Comparison of ENCODE assay signal across 23 mouse cellular contexts in the genomic region with DNA sequence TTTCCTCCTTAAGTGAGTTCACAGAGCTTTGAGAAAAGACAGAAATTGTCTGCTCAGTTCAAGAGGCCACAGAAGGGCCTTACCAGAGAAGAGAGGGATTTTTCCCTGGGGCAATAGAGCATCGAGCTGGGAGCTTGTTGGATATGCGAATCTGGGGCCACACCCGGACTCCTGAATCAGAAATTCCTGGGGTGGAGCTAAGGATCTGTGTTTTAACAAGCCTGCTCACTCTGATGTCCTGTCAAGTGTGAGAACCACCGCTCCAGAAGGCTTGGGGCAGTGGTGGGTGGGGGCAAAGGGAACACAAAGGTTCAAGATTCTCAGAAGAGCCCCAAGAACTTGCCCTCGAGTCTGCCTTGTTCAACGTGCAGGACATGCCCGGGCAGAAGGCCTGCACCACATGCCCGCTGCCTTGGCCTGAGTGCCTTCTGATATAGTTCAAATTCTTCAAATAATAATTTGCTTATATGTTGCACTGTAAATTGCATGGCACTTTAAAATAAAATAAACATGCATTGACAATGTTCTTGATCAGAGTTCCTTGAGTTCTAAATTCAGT.
DNase-seq lines count a peak whose midpoint lies in the region; ATAC-seq and TF ChIP-seq lines count a peak whose summit lies in the region.
"Had no signal": no experiment of that assay in that cellular context is flagged by ENCODE, and none has a peak within 500 bp of the region (broad histone marks: within the 10 kb centered on the region; RNA-seq: fewer than 3 reads in every experiment).

No protein-coding gene starts in this region.

- no peaks in the 10 kb centered on the region for H3K36me3 ChIP-seq in embryonic facial prominence, embryonic 15.5 days
- H3K36me3 ChIP-seq in stomach, postnatal 0 days (ENCODE audit: control insufficient read depth, insufficient read depth, low read length), result no peaks in the 10 kb centered on the region
- H3K36me3 ChIP-seq: heart, embryonic 15.5 days had no signal

- peaks cover 9% of the 10 kb centered on the region; the same call in 1 of the 2 replicates for H3K4me1 ChIP-seq in embryonic facial prominence, embryonic 15.5 days
- H3K4me1 ChIP-seq in stomach, postnatal 0 days (replicated peaks; ENCODE audit: control insufficient read depth, insufficient read depth), result 0 out of 2 replicates have a peak, but pooled peaks cover 3% of the 10 kb centered on the region

- 0 out of 2 replicates have a peak overlapping the region, but pooled peaks have one; percentile 12 for H3K27ac ChIP-seq in embryonic facial prominence, embryonic 15.5 days (replicated peaks)
- H3K27ac ChIP-seq in stomach, postnatal 0 days (replicated peaks), result peak overlapping the region; percentile 73
- H3K27ac ChIP-seq: heart, embryonic 15.5 days; hindbrain, postnatal 0 days; layer of hippocampus, adult 2 months had no signal

- TF ChIP-seq CTCF in stomach, postnatal 0 days (IDR thresholded peaks at IDR 0.05; ENCODE audit: low read depth), result no peak

- no peak overlapping the region for H3K4me3 ChIP-seq in embryonic facial prominence, embryonic 15.5 days (replicated peaks)
- no peak overlapping the region for H3K4me3 ChIP-seq in stomach, postnatal 0 days (ENCODE audit: low read depth, low read length)
- H3K4me3 ChIP-seq: erythroblast, embryonic 14.5 days; heart, embryonic 15.5 days; layer of hippocampus, adult 2 months had no signal

- peak; percentile 90 for DNase-seq in heart, adult 11 months
- no peak for DNase-seq in heart, adult 18-20 months
- DNase-seq in ES-CJ7 (ENCODE audit: low read depth, low spot score), result peak; percentile 92
- no peak for DNase-seq in stomach, postnatal 0 days (ENCODE audit: low spot score)
- no peak for DNase-seq in layer of hippocampus, adult 18-20 months (ENCODE audit: low spot score in 2 of 2)
- DNase-seq in ovary, postnatal 10 days (ENCODE audit: low spot score), result no peak
- DNase-seq: adrenal gland, postnatal 36 days; cerebellum, adult 11-12 months; cerebellum, postnatal 36 days; kidney, adult 2 months; lung, embryonic 14.5 days; lung, postnatal 4 days; retina, postnatal 1 day; right cerebral cortex, postnatal 4 days; thymus, postnatal 14 days had no signal

- no peak overlapping the region for H3K4me2 ChIP-seq in embryonic facial prominence, embryonic 15.5 days (replicated peaks)
- no peak overlapping the region for H3K4me2 ChIP-seq in stomach, postnatal 0 days (replicated peaks; ENCODE audit: low read depth)
- H3K4me2 ChIP-seq: heart, embryonic 15.5 days; liver, embryonic 11.5 days; lung, embryonic 14.5 days; midbrain, embryonic 11.5 days had no signal

- 49% methylated on average over 8 of the region's 8 CpGs for WGBS in embryonic facial prominence, embryonic 15.5 days
- 45% methylated on average over 8 of the region's 8 CpGs for WGBS in stomach, postnatal 0 days

- H3K9me3 ChIP-seq in embryonic facial prominence, embryonic 15.5 days (replicated peaks), result no peaks in the 10 kb centered on the region
- H3K9me3 ChIP-seq in stomach, postnatal 0 days (ENCODE audit: control insufficient read depth, low read length), result no peaks in the 10 kb centered on the region
- H3K9me3 ChIP-seq: heart, embryonic 15.5 days had no signal

- ATAC-seq in embryonic facial prominence, embryonic 15.5 days (ENCODE audit: insufficient number of reproducible peaks, low FRiP score, low TSS enrichment, low read depth), result no peak
- no peak for ATAC-seq in stomach, postnatal 0 days (ENCODE audit: low FRiP score, low TSS enrichment)
- ATAC-seq: hindbrain, postnatal 0 days; Patski had no signal

- no peak overlapping the region for H3K9ac ChIP-seq in embryonic facial prominence, embryonic 15.5 days
- H3K9ac ChIP-seq in stomach, postnatal 0 days (ENCODE audit: low read length), result no peak overlapping the region
- H3K9ac ChIP-seq: heart, embryonic 15.5 days; lung, embryonic 14.5 days had no signal

- TF ChIP-seq EP300 in stomach, postnatal 0 days (optimal IDR thresholded peaks at IDR 0.05), result no peak

- no peaks in the 10 kb centered on the region; the same call in 1 of the 2 replicates for H3K27me3 ChIP-seq in embryonic facial prominence, embryonic 15.5 days
- no peaks in the 10 kb centered on the region for H3K27me3 ChIP-seq in stomach, postnatal 0 days (ENCODE audit: control insufficient read depth, insufficient read depth, low read length)
- H3K27me3 ChIP-seq: heart, embryonic 15.5 days; Patski had no signal

Comparison
In these comparisons a context has a peak if more than half of its experiments do, and no peak if none do; other contexts are left out.
1. DNase-seq: peak in heart, adult 11 months (single experiment) and ES-CJ7 (single experiment); none in heart, adult 18-20 months (0 of 2), stomach, postnatal 0 days (single experiment), layer of hippocampus, adult 18-20 months (0 of 2) and ovary, postnatal 10 days (single experiment).